Mouse (Mus musculus) heart, postnatal 0 days (tissue): ENCODE results near the gene Itgb5. TPM values are rescaled to one million over a fixed set of nuclear protein-coding genes. Genes with fewer than 3 reads are reported as not detected.

Experiments used
- ATAC-seq: fragments of 200-750 bp; cut with Nextera tagmentation; 2 replicates; pipeline ENCODE4 v1.8.0; 2017; ENCODE audit warnings: low read depth, moderate number of reproducible peaks, moderate library complexity; ENCODE audit not compliant: insufficient read depth
- DNase-seq: peaks from one replicate; pipeline ENCODE4 v3.0.0-alpha.2; 2016; ENCODE audit warnings: low spot score
- H3K27ac ChIP-seq: fragments of 300-500 bp; sonication (generic); 2 replicates; pipeline ENCODE4 v1.5.1; 2014; ENCODE audit warnings: low read depth, mild to moderate bottlenecking
- H3K27me3 ChIP-seq: fragments of 300-500 bp; sonication (generic); 2 replicates; pipeline ENCODE4 v1.6.1; 2014; ENCODE audit warnings: low read length, mixed read lengths; ENCODE audit not compliant: control insufficient read depth, insufficient read depth
- H3K36me3 ChIP-seq: fragments of 300-500 bp; sonication (generic); replicated peaks from 2 replicates; pipeline ENCODE4 v1.6.1; 2014; ENCODE audit warnings: low read length, mixed read lengths; ENCODE audit not compliant: control insufficient read depth, insufficient read depth
- H3K4me1 ChIP-seq: fragments of 300-500 bp; sonication (generic); 2 replicates; pipeline ENCODE4 v1.6.1; 2014; ENCODE audit warnings: antibody characterized with exemption; ENCODE audit not compliant: control insufficient read depth, insufficient read depth
- H3K4me2 ChIP-seq: fragments of 300-500 bp; sonication (generic); 2 replicates; pipeline ENCODE4 v1.6.1; 2014; ENCODE audit warnings: low read depth, mild to moderate bottlenecking, low read length, moderate library complexity
- H3K4me3 ChIP-seq: fragments of 300-500 bp; sonication (generic); 2 replicates; pipeline ENCODE4 v1.5.1; 2014; ENCODE audit warnings: low read depth, low read length
- H3K9ac ChIP-seq: fragments of 300-500 bp; sonication (generic); replicated peaks from 2 replicates; pipeline ENCODE4 v1.6.1; 2014; ENCODE audit warnings: low read depth, low read length, mixed read lengths
- H3K9me3 ChIP-seq: fragments of 300-500 bp; sonication (generic); replicated peaks from 2 replicates; pipeline ENCODE4 v1.6.1; 2016; ENCODE audit warnings: low read length; ENCODE audit not compliant: control insufficient read depth
- CTCF ChIP-seq: IDR thresholded peaks from 2 replicates; pipeline ENCODE4 v1.5.1; 2016; ENCODE audit warnings: antibody characterized with exemption, control low read depth, low read depth
- EP300 ChIP-seq: IDR thresholded peaks from 2 replicates; pipeline ENCODE4 v1.6.1; 2016; ENCODE audit warnings: antibody characterized with exemption, low read depth
- WGBS: fragments of 180-500 bp; shearing (Covaris S2); extraction: QIAGEN DNeasy Blood & Tissue Kit; methylation state at CpG from one replicate; pipeline ENCODE4 v1.1.7; 2014; 5-methylcytosine and 5-hydroxymethylcytosine counted together
- polyA plus RNA-seq: library from polyadenylated mRNA; unstranded; fragments of >200 nt; fragmentation: Nextera tagmentation; extraction: Ambion mirVana; gene quantifications from 2 replicates; pipeline ENCODE4 v1.2.1, GENCODE M21; 2015
- total RNA-seq: library from RNA; depleted of rRNA; stranded (reverse); fragments of >200 nt; gene quantifications from 2 replicates; pipeline ENCODE4 v1.2.3, GENCODE M21; 2014; ENCODE audit warnings: low replicate concordance

The Itgb5 gene
- total and polyA plus RNA-seq, 2 experiments from 2014 or later: 33.4 to 116 TPM

DNA sequence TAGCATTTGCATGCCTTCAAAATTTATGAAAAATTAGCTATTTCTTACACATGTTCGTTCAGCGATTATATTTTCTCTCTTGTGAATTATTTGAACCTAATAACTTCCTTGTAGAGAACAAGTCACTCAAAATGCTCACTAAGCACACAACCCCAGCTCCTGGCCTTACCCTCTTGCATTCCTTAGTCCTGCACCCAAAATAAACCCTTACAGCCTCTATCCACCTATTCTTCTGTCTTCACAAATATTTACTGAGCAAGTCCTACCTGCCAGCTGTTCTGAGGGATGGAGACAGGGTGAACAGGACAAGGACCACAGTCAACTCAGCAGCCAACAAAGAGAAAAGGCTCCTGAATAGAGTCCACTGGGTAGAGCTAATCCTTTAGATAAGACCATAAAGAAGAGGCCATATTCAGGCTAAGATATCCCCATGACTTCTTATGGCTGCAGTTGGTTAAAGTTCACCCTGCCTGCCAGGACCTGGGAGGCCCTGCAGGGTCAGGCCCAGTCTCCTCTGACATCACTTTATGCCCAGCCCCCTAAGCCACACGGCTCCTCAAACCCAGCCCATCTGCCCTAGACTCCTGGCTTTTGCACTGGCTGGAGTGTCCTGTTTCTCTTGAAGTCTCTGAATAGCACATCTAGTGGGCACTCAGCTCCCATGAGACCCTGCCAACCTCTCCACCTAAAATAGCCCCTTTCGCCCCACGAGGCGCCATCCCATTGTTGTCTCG is 42.6 kb upstream of the Itgb5 start:
- DNase-seq (no peak), ATAC-seq (no peak)
- no peaks in the 10 kb centered on the region for H3K27me3 ChIP-seq
- no peaks in the 10 kb centered on the region for H3K36me3 ChIP-seq
- no peak overlapping the region for H3K4me2 ChIP-seq
- no peak overlapping the region for H3K27ac ChIP-seq
- H3K9me3 ChIP-seq: no peaks in the 10 kb centered on the region
- WGBS: 45% methylated on average over 7 of the region's 7 CpGs
- no peak overlapping the region for H3K4me3 ChIP-seq
- H3K4me1 ChIP-seq: peaks cover 8% of the 10 kb centered on the region
- no peak overlapping the region for H3K9ac ChIP-seq
- no peak for TF ChIP-seq EP300
- no peak for TF ChIP-seq CTCF

DNA sequence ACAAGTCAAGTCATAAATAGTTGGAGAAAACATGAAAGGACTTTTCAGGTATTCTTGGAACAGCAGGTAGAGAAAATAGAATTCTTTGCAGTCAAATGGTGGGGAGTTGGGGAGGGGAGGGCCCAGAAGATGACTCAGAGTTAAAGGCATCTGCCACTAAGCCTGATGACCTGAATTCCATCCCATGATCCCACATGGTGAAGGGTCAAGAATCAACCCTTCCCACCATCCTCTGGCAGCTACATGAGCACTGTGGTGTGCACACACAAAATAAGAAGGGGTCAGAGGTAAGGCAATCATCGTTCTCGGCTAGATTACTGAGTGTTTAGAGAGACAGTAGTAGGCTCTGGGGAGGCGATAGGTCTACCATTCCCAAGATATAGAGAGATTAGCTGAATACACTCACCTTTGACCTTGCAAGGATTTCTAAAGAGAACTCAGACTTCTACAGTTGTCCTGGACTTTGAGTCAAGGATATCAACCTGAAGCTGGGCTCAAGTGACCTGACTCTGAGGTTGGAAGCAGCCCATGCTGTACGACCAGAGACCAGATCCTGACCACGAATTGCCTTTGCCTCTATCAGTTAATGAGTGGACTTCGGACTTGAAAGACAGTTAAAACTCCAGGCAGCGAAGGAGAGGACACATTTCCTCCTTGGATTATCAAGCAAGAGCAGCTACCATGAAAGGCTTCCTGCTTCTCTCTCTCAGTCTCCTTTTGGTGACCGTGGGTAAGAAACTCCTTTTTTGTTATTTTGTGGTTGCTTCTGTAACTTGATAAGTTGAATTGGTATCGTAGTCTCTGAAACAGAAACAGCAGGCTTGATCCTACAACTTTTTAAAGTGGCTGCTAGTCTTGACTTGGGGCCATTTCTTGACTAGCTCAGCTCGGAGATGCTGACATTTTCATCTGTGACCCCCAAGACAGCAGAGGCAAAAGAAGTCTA is 35.3 kb upstream of the Itgb5 start, which contains the start of gene Muc13:
Muc13 (plus strand) TSS at position 192 of the 946 bp plus-strand sequence.
- Histone ChIP-seq H3K27me3 (no peaks in the 10 kb centered on the region), H3K36me3 (no peaks in the 10 kb centered on the region), H3K4me2 (no peak within 1 kb of the TSS), H3K9ac (no peak within 1 kb of the TSS), H3K27ac (no peak within 1 kb of the TSS), H3K4me3 (no peak within 1 kb of the TSS), H3K9me3 (no peaks in the 10 kb centered on the region), H3K4me1 (no peaks in the 10 kb centered on the region)
- WGBS: 74% methylated on average over 10 of the region's 10 CpGs
- DNase-seq (no peak), ATAC-seq (no peak)
- TF ChIP-seq CTCF (no peak), EP300 (no peak)

DNA sequence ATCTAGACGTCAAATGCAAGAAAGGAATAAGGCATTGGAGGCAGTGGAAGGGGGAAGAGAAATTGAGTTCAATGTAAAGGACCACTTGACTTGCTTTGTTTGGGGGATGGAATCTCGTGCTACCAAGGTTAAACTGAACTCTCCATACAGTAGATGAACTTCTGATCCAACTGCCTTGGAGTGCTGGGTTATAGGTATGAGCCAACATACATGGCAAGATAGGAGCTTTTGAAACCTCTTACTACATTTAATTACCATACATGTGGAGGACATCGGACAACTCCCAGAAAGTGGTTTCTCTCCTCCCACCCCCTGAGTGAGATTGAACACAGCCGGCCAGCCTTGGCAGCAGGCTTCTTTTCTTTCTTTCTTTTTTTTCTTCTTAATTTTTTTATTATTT is 34.4 kb upstream of the Itgb5 start:
- DNase-seq: no peak
- Histone ChIP-seq H3K27ac (no peak overlapping the region), H3K4me3 (no peak overlapping the region), H3K9me3 (no peaks in the 10 kb centered on the region), H3K4me1 (no peaks in the 10 kb centered on the region), H3K9ac (no peak overlapping the region), H3K4me2 (no peak overlapping the region), H3K27me3 (no peaks in the 10 kb centered on the region), H3K36me3 (no peaks in the 10 kb centered on the region)
- 68% methylated on average over 4 of the region's 4 CpGs for WGBS
- ATAC-seq: no peak
- TF ChIP-seq CTCF (no peak), EP300 (no peak)

DNA sequence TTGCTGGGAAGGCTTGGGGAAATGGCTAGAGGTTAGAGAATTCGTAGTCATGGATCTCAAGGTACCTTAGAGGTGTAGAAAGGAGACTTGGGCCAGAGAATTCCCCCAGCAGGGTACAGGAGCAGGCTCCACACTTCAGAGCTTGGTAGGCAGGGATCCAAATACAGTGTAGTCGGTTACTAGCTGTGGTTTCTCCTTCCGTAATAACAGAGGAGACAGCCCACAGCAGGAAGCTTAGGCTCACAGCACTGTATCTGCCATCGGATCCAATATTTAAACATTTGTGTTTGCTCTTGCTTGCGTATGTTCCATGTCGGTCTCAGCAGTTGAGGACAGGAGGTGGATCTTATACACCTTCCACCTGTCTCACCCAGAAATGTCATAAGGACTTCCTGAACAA is 33.6 kb upstream of the Itgb5 start:
- Histone ChIP-seq H3K9ac (no peak overlapping the region), H3K4me3 (no peak overlapping the region), H3K4me2 (no peak overlapping the region), H3K9me3 (no peaks in the 10 kb centered on the region), H3K4me1 (no peaks in the 10 kb centered on the region), H3K27ac (no peak overlapping the region), H3K36me3 (no peaks in the 10 kb centered on the region), H3K27me3 (no peaks in the 10 kb centered on the region)
- 75% methylated on average over 6 of the region's 6 CpGs for WGBS
- TF ChIP-seq EP300 (no peak), CTCF (no peak)
- DNase-seq (no peak), ATAC-seq (no peak)

DNA sequence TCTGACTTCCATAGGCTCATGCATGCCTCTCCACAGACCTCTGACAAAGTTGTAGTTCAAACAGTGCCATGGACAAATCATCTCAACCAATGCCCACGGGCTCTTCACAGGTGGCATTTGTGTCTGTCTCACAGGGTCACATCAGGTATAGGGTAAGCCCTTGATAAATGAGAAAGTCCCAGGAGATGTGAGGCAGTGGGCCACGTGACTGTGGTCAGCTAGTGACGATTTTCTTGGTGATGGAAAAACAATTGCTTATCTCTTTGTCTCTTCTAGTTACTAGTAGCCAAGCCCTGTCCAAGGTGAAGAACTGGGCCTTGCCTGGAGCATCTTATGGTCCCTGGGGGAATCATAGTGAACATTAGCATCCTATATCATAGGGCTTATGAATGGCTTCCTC is 32.7 kb upstream of the Itgb5 start:
- ATAC-seq: no peak
- TF ChIP-seq EP300: no peak
- TF ChIP-seq CTCF: no peak
- no peaks in the 10 kb centered on the region for H3K9me3 ChIP-seq
- H3K27ac ChIP-seq: no peak overlapping the region
- WGBS: 69% methylated on average over 3 of the region's 3 CpGs
- H3K4me2 ChIP-seq: no peak overlapping the region
- no peaks in the 10 kb centered on the region for H3K4me1 ChIP-seq
- no peaks in the 10 kb centered on the region for H3K36me3 ChIP-seq
- no peak overlapping the region for H3K9ac ChIP-seq
- H3K27me3 ChIP-seq: no peaks in the 10 kb centered on the region
- no peak for DNase-seq
- no peak overlapping the region for H3K4me3 ChIP-seq
